Mouse (Mus musculus): ENCODE measurements around the gene Eif3i. TPM values are rescaled to one million over a fixed set of nuclear protein-coding genes. Genes with fewer than 3 reads are reported as not detected.
A peak's percentile ranks its signal among the peaks of the same experiment; 100 is the strongest.

The Eif3i gene
- polyA plus RNA-seq, 1 experiment from 2014 or later, result 161 TPM

- no peaks in the 10 kb centered on the region for H3K36me3 ChIP-seq (ENCODE audit: insufficient read depth, low read length)
- H3K4me3 ChIP-seq (ENCODE audit: low read depth, low read length), result no peak overlapping the region
- no peak overlapping the region for H3K9ac ChIP-seq (replicated peaks; ENCODE audit: low read depth)
- no peak overlapping the region for H3K27ac ChIP-seq (ENCODE audit: low read length)
- H3K4me1 ChIP-seq (ENCODE audit: insufficient read depth, low read depth, low read length), result no peaks in the 10 kb centered on the region; the same call in 1 of the 2 replicates
- WGBS, result 95% methylated on average over 7 of the region's 7 CpGs
- DNase-seq (ENCODE audit: low spot score), result no peak
- no peaks in the 10 kb centered on the region for H3K9me3 ChIP-seq (ENCODE audit: low read length)
- no peak for ATAC-seq
- TF ChIP-seq CTCF (IDR thresholded peaks at IDR 0.05), result no peak
- TF ChIP-seq EP300 (IDR thresholded peaks at IDR 0.05), result no peak
- no peak overlapping the region for H3K4me2 ChIP-seq (replicated peaks; ENCODE audit: low read depth, low read length)
- no peaks in the 10 kb centered on the region for H3K27me3 ChIP-seq (replicated peaks; ENCODE audit: insufficient read depth, low read length)
Measured at GRCm38 (mm10) chr4:129617121-129617641, 16.7 kb upstream of the Eif3i start.

GRCm38 (mm10) chr4:129616631-129617030 lies 16.2 kb upstream of the Eif3i start:
- Histone ChIP-seq H3K9me3 (ENCODE audit: low read length) (no peaks in the 10 kb centered on the region), H3K27ac (ENCODE audit: low read length) (no peak overlapping the region), H3K27me3 (replicated peaks; ENCODE audit: insufficient read depth, low read length) (no peaks in the 10 kb centered on the region), H3K4me3 (ENCODE audit: low read depth, low read length) (no peak overlapping the region), H3K4me1 (ENCODE audit: insufficient read depth, low read depth, low read length) (no peaks in the 10 kb centered on the region; the same call in 1 of the 2 replicates), H3K9ac (replicated peaks; ENCODE audit: low read depth) (no peak overlapping the region), H3K36me3 (ENCODE audit: insufficient read depth, low read length) (no peaks in the 10 kb centered on the region), H3K4me2 (replicated peaks; ENCODE audit: low read depth, low read length) (no peak overlapping the region)
- no peak for TF ChIP-seq CTCF (IDR thresholded peaks at IDR 0.05)
- no peak for TF ChIP-seq EP300 (IDR thresholded peaks at IDR 0.05)
- no peak for DNase-seq (ENCODE audit: low spot score)
- 98% methylated on average over 3 of the region's 3 CpGs for WGBS
- ATAC-seq, result no peak

GRCm38 (mm10) chr4:129615801-129616290 lies 15.4 kb upstream of the Eif3i start:
- no peak overlapping the region for H3K4me3 ChIP-seq (ENCODE audit: low read depth, low read length)
- H3K9ac ChIP-seq (replicated peaks; ENCODE audit: low read depth), result no peak overlapping the region
- H3K4me2 ChIP-seq (replicated peaks; ENCODE audit: low read depth, low read length), result no peak overlapping the region
- no peaks in the 10 kb centered on the region for H3K27me3 ChIP-seq (replicated peaks; ENCODE audit: insufficient read depth, low read length)
- no peaks in the 10 kb centered on the region; the same call in 1 of the 2 replicates for H3K4me1 ChIP-seq (ENCODE audit: insufficient read depth, low read depth, low read length)
- H3K27ac ChIP-seq (ENCODE audit: low read length), result no peak overlapping the region
- no peak for DNase-seq (ENCODE audit: low spot score)
- no peak for ATAC-seq
- 88% methylated on average over 9 of the region's 9 CpGs for WGBS
- H3K36me3 ChIP-seq (ENCODE audit: insufficient read depth, low read length), result no peaks in the 10 kb centered on the region
- no peaks in the 10 kb centered on the region for H3K9me3 ChIP-seq (ENCODE audit: low read length)
- TF ChIP-seq CTCF (IDR thresholded peaks at IDR 0.05) (no peak), EP300 (IDR thresholded peaks at IDR 0.05) (no peak)

GRCm38 (mm10) chr4:129614093-129614492 lies 13.6 kb upstream of the Eif3i start, which contains the start of gene Dcdc2b:
Gene Dcdc2b, minus strand, starts transcription at chr4:129614257.
- Histone ChIP-seq H3K4me1 (ENCODE audit: insufficient read depth, low read depth, low read length) (no peaks in the 10 kb centered on the region; the same call in 1 of the 2 replicates), H3K27ac (ENCODE audit: low read length) (no peak within 1 kb of the TSS), H3K36me3 (ENCODE audit: insufficient read depth, low read length) (no peaks in the 10 kb centered on the region), H3K4me3 (ENCODE audit: low read depth, low read length) (no peak within 1 kb of the TSS), H3K9ac (replicated peaks; ENCODE audit: low read depth) (no peak within 1 kb of the TSS), H3K9me3 (ENCODE audit: low read length) (no peaks in the 10 kb centered on the region), H3K4me2 (replicated peaks; ENCODE audit: low read depth, low read length) (no peak within 1 kb of the TSS), H3K27me3 (replicated peaks; ENCODE audit: insufficient read depth, low read length) (no peaks in the 10 kb centered on the region)
- no peak for ATAC-seq
- WGBS, result 55% methylated on average over 6 of the region's 6 CpGs
- TF ChIP-seq CTCF (IDR thresholded peaks at IDR 0.05) (no peak), EP300 (IDR thresholded peaks at IDR 0.05) (no peak)
- peak; percentile 58 for DNase-seq (ENCODE audit: low spot score)

- H3K4me3 ChIP-seq (ENCODE audit: low read depth, low read length), result no peak overlapping the region
- no peaks in the 10 kb centered on the region for H3K4me1 ChIP-seq (ENCODE audit: insufficient read depth, low read depth, low read length)
- H3K9me3 ChIP-seq (ENCODE audit: low read length), result no peaks in the 10 kb centered on the region
- no peak overlapping the region for H3K27ac ChIP-seq (ENCODE audit: low read length)
- DNase-seq (ENCODE audit: low spot score) (no peak), ATAC-seq (no peak)
- TF ChIP-seq CTCF (IDR thresholded peaks at IDR 0.05) (no peak), EP300 (IDR thresholded peaks at IDR 0.05) (no peak)
- H3K27me3 ChIP-seq (replicated peaks; ENCODE audit: insufficient read depth, low read length), result no peaks in the 10 kb centered on the region
- no peak overlapping the region for H3K9ac ChIP-seq (replicated peaks; ENCODE audit: low read depth)
- no peak overlapping the region for H3K4me2 ChIP-seq (replicated peaks; ENCODE audit: low read depth, low read length)
- H3K36me3 ChIP-seq (ENCODE audit: insufficient read depth, low read length), result peaks cover 9% of the 10 kb centered on the region; the same call in 1 of the 2 replicates
- 68% methylated on average over 4 of the region's 4 CpGs for WGBS
Measured at GRCm38 (mm10) chr4:129610472-129610871, 10.0 kb upstream of the Eif3i start.

- WGBS, result 81% methylated on average over 4 of the region's 4 CpGs
Measured at GRCm38 (mm10) chr4:129610026-129610425, 9.6 kb upstream of the Eif3i start.

More at GRCm38 (mm10) chr4:129610026-129610425, 9.6 kb upstream of the Eif3i start:
- Histone ChIP-seq H3K9ac (replicated peaks; ENCODE audit: low read depth) (no peak overlapping the region), H3K27me3 (replicated peaks; ENCODE audit: insufficient read depth, low read length) (no peaks in the 10 kb centered on the region), H3K4me3 (ENCODE audit: low read depth, low read length) (no peak overlapping the region), H3K36me3 (ENCODE audit: insufficient read depth, low read length) (peaks cover 9% of the 10 kb centered on the region; the same call in 1 of the 2 replicates), H3K4me2 (replicated peaks; ENCODE audit: low read depth, low read length) (no peak overlapping the region), H3K4me1 (ENCODE audit: insufficient read depth, low read depth, low read length) (no peaks in the 10 kb centered on the region), H3K9me3 (ENCODE audit: low read length) (no peaks in the 10 kb centered on the region), H3K27ac (ENCODE audit: low read length) (no peak overlapping the region)
- DNase-seq (ENCODE audit: low spot score) (no peak), ATAC-seq (no peak)
- TF ChIP-seq CTCF (IDR thresholded peaks at IDR 0.05), result no peak
- TF ChIP-seq EP300 (IDR thresholded peaks at IDR 0.05), result no peak

All from lung, postnatal 0 days (tissue).